Mouse (Mus musculus) forebrain, embryonic 11.5 days (tissue): Measurements from ENCODE around the gene Slc5a10. TPM values are rescaled to one million over a fixed set of nuclear protein-coding genes. Genes with fewer than 3 reads are reported as not detected.

Experiments
- ATAC-seq: fragments of 200-750 bp; cut with Nextera tagmentation; replicated peaks from 2 replicates; pipeline ENCODE4 v1.8.0; 2017; ENCODE audit warnings: moderate TSS enrichment; ENCODE audit not compliant: low FRiP score
- DNase-seq: peaks from one replicate; pipeline ENCODE4 v3.0.0-alpha.2; 2017; ENCODE audit warnings: low spot score
- H3K27ac ChIP-seq: fragments of 300-500 bp; sonication (generic); 2 replicates; pipeline ENCODE4 v1.5.1; 2014; ENCODE audit warnings: low read depth, low read length
- H3K27me3 ChIP-seq: fragments of 300-500 bp; sonication (generic); 2 replicates; pipeline ENCODE4 v1.6.1; 2014; ENCODE audit warnings: mild to moderate bottlenecking, low read length, mixed read lengths; ENCODE audit not compliant: control insufficient read depth, insufficient read depth
- H3K36me3 ChIP-seq: fragments of 300-500 bp; sonication (generic); 2 replicates; pipeline ENCODE4 v1.6.1; 2014; ENCODE audit warnings: mild to moderate bottlenecking, low read length, moderate library complexity, mixed read lengths; ENCODE audit not compliant: control insufficient read depth, insufficient read depth
- H3K4me1 ChIP-seq: fragments of 300-500 bp; sonication (generic); replicated peaks from 2 replicates; pipeline ENCODE4 v1.6.1; 2014; ENCODE audit warnings: low read length, mixed read lengths; ENCODE audit not compliant: control insufficient read depth, insufficient read depth
- H3K4me2 ChIP-seq: fragments of 300-500 bp; sonication (generic); 2 replicates; pipeline ENCODE4 v1.6.1; 2014; ENCODE audit warnings: low read depth, mild to moderate bottlenecking, low read length, moderate library complexity, mixed read lengths; ENCODE audit not compliant: severe bottlenecking
- H3K4me3 ChIP-seq: fragments of 300-500 bp; sonication (generic); 2 replicates; pipeline ENCODE4 v1.5.1; 2014; ENCODE audit warnings: low read depth, low read length
- H3K9ac ChIP-seq: fragments of 300-500 bp; sonication (generic); 2 replicates; pipeline ENCODE4 v1.6.1; 2014; ENCODE audit warnings: low read length
- H3K9me3 ChIP-seq: fragments of 300-500 bp; sonication (generic); 2 replicates; pipeline ENCODE4 v1.6.1; 2016; ENCODE audit warnings: low read length, mixed read lengths; ENCODE audit not compliant: control insufficient read depth
- WGBS: fragments of 180-500 bp; shearing (Covaris S2); extraction: QIAGEN DNeasy Blood & Tissue Kit; methylation state at CpG from one replicate; pipeline ENCODE4 v1.1.7; 2014; 5-methylcytosine and 5-hydroxymethylcytosine counted together
- polyA plus RNA-seq: library from polyadenylated mRNA; unstranded; fragments of >200 nt; fragmentation: Nextera tagmentation; extraction: Ambion mirVana; gene quantifications from 2 replicates; pipeline ENCODE4 v1.2.1, GENCODE M21; 2014

The Slc5a10 gene
- polyA plus RNA-seq, 1 experiment from 2014 or later = not detected

DNA sequence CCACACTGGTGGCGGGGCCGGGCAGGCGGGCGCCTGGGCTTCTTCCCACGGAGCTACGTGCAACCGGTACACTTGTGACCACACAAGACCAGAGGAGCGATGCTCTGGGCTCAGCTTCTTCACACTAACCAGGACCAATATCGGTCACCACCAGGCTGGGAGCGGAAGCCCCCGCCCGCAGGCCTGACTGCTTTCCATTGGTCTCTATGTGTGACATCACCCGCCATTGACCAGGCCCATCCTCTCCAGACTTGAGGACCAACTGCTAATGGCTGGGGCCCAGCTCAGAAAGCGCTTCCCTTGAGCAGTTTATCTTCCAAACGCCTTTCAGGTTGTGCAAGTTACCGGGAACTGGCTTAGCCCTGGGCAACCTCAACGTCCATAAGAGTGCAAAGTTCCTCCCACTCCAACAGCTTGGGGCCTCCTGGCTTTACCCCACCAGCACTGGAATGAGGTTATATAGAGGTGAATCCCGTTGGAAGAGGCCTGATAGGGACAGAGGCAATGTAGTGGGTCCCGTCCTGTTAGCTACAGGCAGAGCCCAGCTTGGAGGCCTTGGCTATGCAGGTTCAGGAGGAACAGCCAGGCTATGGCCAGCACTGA, 48.7 kb downstream of the Slc5a10 start:
- no peaks in the 10 kb centered on the region for H3K27me3 ChIP-seq
- 64% methylated on average over 19 of the region's 19 CpGs for WGBS
- peaks cover 9% of the 10 kb centered on the region; the same call in 1 of the 2 replicates for H3K4me1 ChIP-seq
- no peak overlapping the region for H3K9ac ChIP-seq
- H3K4me2 ChIP-seq = no peak overlapping the region
- no peak overlapping the region for H3K27ac ChIP-seq
- no peak overlapping the region for H3K4me3 ChIP-seq
- H3K9me3 ChIP-seq = no peaks in the 10 kb centered on the region
- no peak for ATAC-seq
- no peaks in the 10 kb centered on the region for H3K36me3 ChIP-seq
- no peak for DNase-seq

DNA sequence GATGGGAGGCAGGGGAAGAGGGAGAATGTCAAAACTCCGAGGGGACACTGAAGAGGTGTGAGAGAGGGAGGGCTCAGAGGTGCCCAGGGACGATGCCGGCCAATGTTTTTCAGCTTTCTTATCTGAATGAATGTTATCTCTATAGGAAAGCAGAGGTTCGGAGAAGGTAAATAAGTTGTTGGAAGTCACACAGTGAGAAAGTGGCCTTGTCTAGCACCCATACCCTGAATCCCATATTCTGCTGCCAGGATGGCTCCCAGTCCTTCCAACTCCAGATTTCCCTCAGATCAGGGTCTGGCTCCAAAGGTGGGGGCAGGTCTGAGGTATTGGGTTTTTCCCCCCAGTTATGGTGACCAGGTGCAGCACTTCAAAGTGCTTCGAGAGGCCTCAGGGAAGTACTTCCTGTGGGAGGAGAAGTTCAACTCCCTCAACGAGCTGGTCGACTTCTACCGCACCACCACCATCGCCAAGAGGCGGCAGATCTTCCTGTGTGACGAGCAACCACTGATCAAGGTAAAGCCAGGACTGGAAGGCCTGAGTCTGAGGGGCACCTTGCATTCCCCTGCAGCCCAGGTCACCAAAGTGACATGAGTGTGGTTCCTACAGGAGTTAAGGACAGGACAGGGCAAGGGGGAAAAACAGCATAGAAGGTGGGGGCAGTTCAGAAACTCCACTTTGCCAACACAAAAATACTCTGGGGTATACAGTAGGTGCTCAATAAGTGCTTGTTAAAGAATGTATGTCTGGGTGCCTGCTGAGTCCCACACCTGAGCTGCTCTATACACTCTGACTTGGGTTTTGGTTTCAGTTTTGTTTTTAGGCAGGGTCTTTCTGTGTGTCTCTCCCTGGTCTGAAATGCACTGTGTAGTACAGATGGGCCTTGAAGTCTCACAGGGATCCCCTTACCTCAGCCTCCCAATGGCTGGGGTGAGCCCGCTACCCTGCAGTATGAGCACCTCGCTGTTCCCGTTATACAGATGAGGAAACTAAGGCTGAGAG, 50.8 kb downstream of the Slc5a10 start:
- DNase-seq (no peak), ATAC-seq (no peak)
- Histone ChIP-seq H3K4me3 (no peak overlapping the region), H3K9me3 (no peaks in the 10 kb centered on the region), H3K4me1 (peaks cover 4% of the 10 kb centered on the region; the same call in 1 of the 2 replicates), H3K4me2 (no peak overlapping the region), H3K27me3 (no peaks in the 10 kb centered on the region), H3K36me3 (no peaks in the 10 kb centered on the region), H3K27ac (no peak overlapping the region), H3K9ac (no peak overlapping the region)
- WGBS = 86% methylated on average over 14 of the region's 14 CpGs

DNA sequence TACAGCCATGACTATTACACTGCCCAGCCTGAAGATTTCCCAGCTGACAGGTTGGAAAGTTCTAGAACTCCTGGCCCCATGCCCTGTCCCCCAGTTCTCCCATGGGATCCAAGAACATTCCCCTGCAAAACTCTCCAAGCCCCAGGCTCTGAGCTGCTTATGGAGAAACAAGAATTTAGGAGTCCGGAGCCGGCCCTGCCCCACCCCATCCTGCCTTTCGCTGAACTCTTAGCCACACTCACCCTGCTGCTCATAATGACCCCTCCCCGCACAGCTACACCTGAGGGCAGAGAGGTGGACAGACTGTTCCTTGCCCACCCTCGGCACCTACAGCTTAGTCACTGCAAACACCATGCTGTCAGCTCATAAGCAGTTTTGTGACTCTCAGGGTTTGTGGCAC, 52.8 kb downstream of the Slc5a10 start:
- no peak overlapping the region for H3K4me3 ChIP-seq
- no peak for ATAC-seq
- H3K9me3 ChIP-seq = no peaks in the 10 kb centered on the region
- no peaks in the 10 kb centered on the region for H3K4me1 ChIP-seq
- WGBS = 82% methylated on average over 5 of the region's 5 CpGs
- no peaks in the 10 kb centered on the region for H3K27me3 ChIP-seq
- H3K27ac ChIP-seq = no peak overlapping the region
- DNase-seq = no peak
- H3K9ac ChIP-seq = no peak overlapping the region
- H3K36me3 ChIP-seq = no peaks in the 10 kb centered on the region
- no peak overlapping the region for H3K4me2 ChIP-seq

DNA sequence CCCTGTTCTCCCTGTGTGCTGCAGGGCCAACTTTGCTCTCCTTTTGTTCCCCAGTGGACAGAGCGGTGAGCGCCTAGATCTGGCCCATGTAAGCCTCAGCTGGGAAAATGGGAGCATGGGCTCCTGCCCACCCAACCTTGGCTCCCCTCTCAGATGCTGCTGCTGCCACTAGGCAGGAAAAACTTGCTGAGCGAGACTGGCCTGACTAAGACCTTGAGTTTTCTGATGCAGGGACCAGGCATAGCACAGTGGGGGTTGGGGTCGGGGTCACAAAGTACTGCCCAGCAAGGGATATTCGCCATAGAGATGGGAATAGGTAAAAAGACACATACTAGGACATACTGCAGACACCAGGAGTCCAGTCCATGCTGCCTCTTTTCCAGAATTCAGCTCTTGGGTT, 53.4 kb downstream of the Slc5a10 start:
- H3K27me3 ChIP-seq = no peaks in the 10 kb centered on the region
- DNase-seq (no peak), ATAC-seq (no peak)
- no peaks in the 10 kb centered on the region for H3K36me3 ChIP-seq
- no peak overlapping the region for H3K9ac ChIP-seq
- H3K4me1 ChIP-seq = no peaks in the 10 kb centered on the region
- no peak overlapping the region for H3K27ac ChIP-seq
- WGBS = 86% methylated on average over 5 of the region's 5 CpGs
- no peak overlapping the region for H3K4me2 ChIP-seq
- H3K4me3 ChIP-seq = no peak overlapping the region
- H3K9me3 ChIP-seq = no peaks in the 10 kb centered on the region

DNA sequence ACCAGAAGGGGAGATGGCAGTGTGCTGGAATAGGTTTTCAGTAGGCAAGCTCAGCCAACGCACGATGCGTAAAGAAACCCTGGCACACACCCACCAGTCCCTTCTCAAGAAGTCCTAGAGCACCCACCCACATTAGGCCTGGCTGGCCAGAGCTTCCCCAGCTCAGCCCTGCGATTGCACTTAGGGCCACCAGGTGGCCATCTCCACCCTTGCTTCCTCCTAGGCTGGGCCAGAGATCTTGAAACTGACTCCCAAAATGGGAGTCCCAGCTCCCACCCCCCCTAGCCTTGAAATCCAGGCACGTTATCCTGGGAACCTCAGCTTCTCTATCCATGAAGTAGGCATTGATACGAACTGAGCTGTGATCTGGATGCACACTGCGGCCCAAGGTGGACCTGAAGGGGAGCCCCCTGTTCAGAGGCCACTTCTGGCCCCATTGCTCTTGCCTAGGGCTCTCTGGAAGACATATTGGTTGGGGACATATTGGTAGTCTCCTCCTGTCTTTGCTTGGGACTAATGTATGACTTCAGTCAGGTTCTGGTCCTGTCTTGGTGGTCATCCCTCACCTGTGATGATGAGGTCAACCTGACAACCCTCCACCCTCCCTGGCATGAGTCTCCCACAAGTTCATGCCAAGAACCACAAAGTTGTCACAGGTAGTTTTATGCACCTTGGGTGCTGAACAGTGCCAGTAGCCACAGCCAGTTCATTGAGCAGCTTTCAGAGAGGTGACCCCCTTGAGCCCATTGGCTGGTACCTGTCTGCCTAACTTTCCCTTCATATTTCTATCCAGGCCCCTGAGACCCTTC, 54.4 kb downstream of the Slc5a10 start:
- Histone ChIP-seq H3K36me3 (no peaks in the 10 kb centered on the region), H3K27ac (no peak overlapping the region), H3K4me3 (no peak overlapping the region), H3K4me2 (no peak overlapping the region), H3K4me1 (no peaks in the 10 kb centered on the region), H3K9ac (no peak overlapping the region), H3K9me3 (no peaks in the 10 kb centered on the region), H3K27me3 (no peaks in the 10 kb centered on the region)
- DNase-seq = peak; percentile 64
- ATAC-seq = no peak
- WGBS = 53% methylated on average over 7 of the region's 7 CpGs

DNA sequence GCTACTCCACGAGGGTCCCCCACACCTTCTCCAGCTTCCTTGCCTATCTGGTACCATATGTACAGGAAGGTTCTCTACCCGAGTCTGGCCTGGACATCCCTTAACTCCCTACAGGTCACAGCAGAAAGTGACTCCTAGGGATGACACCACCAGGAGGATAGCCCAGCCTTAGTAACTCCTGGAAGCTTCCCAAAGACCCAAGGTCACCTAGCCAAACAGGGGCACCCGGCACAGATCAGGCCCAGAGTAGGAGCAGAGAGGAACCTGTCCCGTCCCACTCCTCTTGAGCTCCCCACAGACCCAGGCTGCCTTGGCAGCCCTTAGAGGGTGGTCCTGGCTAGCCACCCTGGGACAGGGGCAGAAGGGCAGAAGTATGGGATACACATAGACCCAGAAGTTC, 55.2 kb downstream of the Slc5a10 start:
- no peak overlapping the region for H3K4me2 ChIP-seq
- H3K27me3 ChIP-seq = no peaks in the 10 kb centered on the region
- ATAC-seq (no peak), DNase-seq (no peak)
- WGBS = 83% methylated on average over 4 of the region's 4 CpGs
- no peak overlapping the region for H3K9ac ChIP-seq
- H3K27ac ChIP-seq = no peak overlapping the region
- no peaks in the 10 kb centered on the region for H3K36me3 ChIP-seq
- H3K9me3 ChIP-seq = no peaks in the 10 kb centered on the region
- H3K4me3 ChIP-seq = no peak overlapping the region
- no peaks in the 10 kb centered on the region for H3K4me1 ChIP-seq

DNA sequence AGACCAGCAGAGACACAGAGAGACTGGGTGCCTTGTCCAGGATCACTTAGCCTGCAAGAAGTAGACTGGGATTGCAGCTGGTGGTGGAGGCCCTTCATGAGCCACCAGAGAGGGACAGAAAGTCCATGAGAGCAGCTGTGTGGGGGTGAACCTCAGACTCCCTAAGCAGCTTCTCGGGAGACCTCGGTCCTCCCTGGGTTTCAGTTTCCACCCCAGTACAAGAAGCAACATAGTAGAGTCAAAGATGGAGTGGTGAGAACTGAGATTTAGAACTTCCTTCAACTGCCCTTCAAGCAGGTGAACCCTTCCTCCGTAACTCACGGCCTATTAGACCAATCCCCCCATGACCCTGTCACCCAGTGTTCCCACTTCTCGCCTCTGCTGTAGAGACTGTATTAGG, 58.4 kb downstream of the Slc5a10 start:
- Histone ChIP-seq H3K9ac (no peak overlapping the region), H3K4me3 (no peak overlapping the region), H3K9me3 (no peaks in the 10 kb centered on the region), H3K27me3 (no peaks in the 10 kb centered on the region), H3K36me3 (no peaks in the 10 kb centered on the region), H3K4me1 (no peaks in the 10 kb centered on the region), H3K27ac (no peak overlapping the region), H3K4me2 (no peak overlapping the region)
- ATAC-seq = no peak
- no peak for DNase-seq
- WGBS = 95% methylated on average over 5 of the region's 5 CpGs

DNA sequence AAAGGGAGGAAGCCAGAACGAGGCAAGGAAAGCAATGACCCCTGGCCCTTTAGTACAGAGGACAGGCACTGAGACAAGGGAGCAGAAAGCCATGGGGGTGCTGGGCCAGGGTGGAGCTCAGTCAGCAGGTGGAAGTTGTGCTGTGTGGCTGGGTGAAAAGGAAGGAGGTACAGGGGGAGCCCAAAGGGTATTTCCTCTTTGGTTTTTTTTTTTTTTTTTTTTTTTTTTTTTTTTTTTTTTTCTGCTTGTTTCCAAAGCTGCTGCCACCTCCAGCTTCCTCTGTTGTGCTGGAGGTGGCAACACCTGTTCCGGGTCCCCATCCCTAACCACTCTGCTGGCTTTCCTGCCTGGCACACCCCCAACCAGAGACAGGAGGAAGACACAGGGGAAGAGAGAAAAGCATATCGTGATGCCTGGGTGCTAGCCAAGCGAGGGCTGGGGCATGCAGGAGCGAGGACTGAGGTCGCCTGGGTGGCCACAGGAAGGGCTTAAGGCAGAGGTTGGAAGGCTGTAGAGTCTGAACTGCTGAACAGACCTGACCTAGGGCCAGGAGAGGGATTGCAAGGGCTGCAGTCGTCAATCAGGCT, 59.7 kb downstream of the Slc5a10 start:
- Histone ChIP-seq H3K36me3 (no peaks in the 10 kb centered on the region), H3K4me3 (no peak overlapping the region), H3K4me1 (no peaks in the 10 kb centered on the region), H3K27ac (no peak overlapping the region), H3K9ac (no peak overlapping the region), H3K4me2 (no peak overlapping the region), H3K9me3 (no peaks in the 10 kb centered on the region), H3K27me3 (no peaks in the 10 kb centered on the region)
- 71% methylated on average over 7 of the region's 7 CpGs for WGBS
- ATAC-seq (no peak), DNase-seq (no peak)
